Mouse (Mus musculus) stomach, embryonic 16.5 days (tissue): Measurements from ENCODE around the gene Sgca. TPM values are rescaled to one million over a fixed set of nuclear protein-coding genes. Genes with fewer than 3 reads are reported as not detected.

Source experiments
- ATAC-seq: fragments of 200-750 bp; cut with Nextera tagmentation; 2 replicates; pipeline ENCODE4 v1.8.0; 2017; ENCODE audit warnings: moderate number of reproducible peaks, moderate TSS enrichment; ENCODE audit not compliant: insufficient read depth, low FRiP score
- H3K27ac ChIP-seq: fragments of 300-500 bp; sonication (generic); 2 replicates; pipeline ENCODE4 v1.5.1; 2014; ENCODE audit warnings: low read length
- H3K27me3 ChIP-seq: fragments of 300-500 bp; sonication (generic); 2 replicates; pipeline ENCODE4 v1.6.1; 2014; ENCODE audit warnings: low read length, control low read depth, mixed read lengths; ENCODE audit not compliant: control insufficient read depth, insufficient read depth
- H3K36me3 ChIP-seq: fragments of 300-500 bp; sonication (generic); 2 replicates; pipeline ENCODE4 v1.6.1; 2014; ENCODE audit warnings: low read length; ENCODE audit not compliant: control insufficient read depth, insufficient read depth
- H3K4me1 ChIP-seq: fragments of 300-500 bp; sonication (generic); 2 replicates; pipeline ENCODE4 v1.6.1; 2014; ENCODE audit warnings: low read length, control low read depth, mixed read lengths; ENCODE audit not compliant: control insufficient read depth, insufficient read depth
- H3K4me2 ChIP-seq: fragments of 300-500 bp; sonication (generic); 2 replicates; pipeline ENCODE4 v1.6.1; 2014; ENCODE audit warnings: low read depth, low read length, mixed read lengths
- H3K4me3 ChIP-seq: fragments of 300-500 bp; sonication (generic); replicated peaks from 2 replicates; pipeline ENCODE4 v1.5.1; 2014; ENCODE audit warnings: mild to moderate bottlenecking, low read length
- H3K9ac ChIP-seq: fragments of 300-500 bp; sonication (generic); 2 replicates; pipeline ENCODE4 v1.6.1; 2014; ENCODE audit warnings: low read length
- H3K9me3 ChIP-seq: fragments of 300-500 bp; sonication (generic); replicated peaks from 2 replicates; pipeline ENCODE4 v1.6.1; 2016; ENCODE audit warnings: low read length, control low read depth; ENCODE audit not compliant: control insufficient read depth
- WGBS: fragments of 180-500 bp; shearing (Covaris S2); extraction: QIAGEN DNeasy Blood & Tissue Kit; methylation state at CpG from one replicate; pipeline ENCODE4 v1.1.7; 2014; 5-methylcytosine and 5-hydroxymethylcytosine counted together
- polyA plus RNA-seq: library from polyadenylated mRNA; unstranded; fragments of >200 nt; fragmentation: Nextera tagmentation; extraction: Ambion mirVana; gene quantifications from 2 replicates; pipeline ENCODE4 v1.2.1, GENCODE M21; 2015

Sgca gene
- polyA plus RNA-seq, 1 experiment from 2014 or later: 3.2 TPM

GRCm38 (mm10) chr11:95004937-95005198 lies 28.7 kb upstream of the Sgca start:
- peaks cover 35% of the 10 kb centered on the region for H3K4me1 ChIP-seq
- H3K27ac ChIP-seq: no peak overlapping the region
- H3K9ac ChIP-seq: no peak overlapping the region
- peaks cover 24% of the 10 kb centered on the region for H3K36me3 ChIP-seq
- no peak overlapping the region for H3K4me3 ChIP-seq
- no peak for ATAC-seq
- H3K27me3 ChIP-seq: no peaks in the 10 kb centered on the region
- 64% methylated on average over 6 of the region's 6 CpGs for WGBS
- no peaks in the 10 kb centered on the region for H3K9me3 ChIP-seq
- no peak overlapping the region for H3K4me2 ChIP-seq

- Histone ChIP-seq H3K4me3 (no peak overlapping the region), H3K4me1 (peaks cover 32% of the 10 kb centered on the region), H3K27me3 (no peaks in the 10 kb centered on the region), H3K9ac (no peak overlapping the region), H3K36me3 (peaks cover 24% of the 10 kb centered on the region), H3K9me3 (no peaks in the 10 kb centered on the region), H3K27ac (no peak overlapping the region), H3K4me2 (no peak overlapping the region)
- whole genome bisulfite sequencing: 77% methylated on average over 12 of the region's 12 CpGs
- no peak for ATAC-seq
Observed at GRCm38 (mm10) chr11:95004136-95004936, 28.2 kb upstream of the Sgca start.

GRCm38 (mm10) chr11:95002705-95003104 lies 26.6 kb upstream of the Sgca start:
- ATAC-seq: no peak

DNA sequence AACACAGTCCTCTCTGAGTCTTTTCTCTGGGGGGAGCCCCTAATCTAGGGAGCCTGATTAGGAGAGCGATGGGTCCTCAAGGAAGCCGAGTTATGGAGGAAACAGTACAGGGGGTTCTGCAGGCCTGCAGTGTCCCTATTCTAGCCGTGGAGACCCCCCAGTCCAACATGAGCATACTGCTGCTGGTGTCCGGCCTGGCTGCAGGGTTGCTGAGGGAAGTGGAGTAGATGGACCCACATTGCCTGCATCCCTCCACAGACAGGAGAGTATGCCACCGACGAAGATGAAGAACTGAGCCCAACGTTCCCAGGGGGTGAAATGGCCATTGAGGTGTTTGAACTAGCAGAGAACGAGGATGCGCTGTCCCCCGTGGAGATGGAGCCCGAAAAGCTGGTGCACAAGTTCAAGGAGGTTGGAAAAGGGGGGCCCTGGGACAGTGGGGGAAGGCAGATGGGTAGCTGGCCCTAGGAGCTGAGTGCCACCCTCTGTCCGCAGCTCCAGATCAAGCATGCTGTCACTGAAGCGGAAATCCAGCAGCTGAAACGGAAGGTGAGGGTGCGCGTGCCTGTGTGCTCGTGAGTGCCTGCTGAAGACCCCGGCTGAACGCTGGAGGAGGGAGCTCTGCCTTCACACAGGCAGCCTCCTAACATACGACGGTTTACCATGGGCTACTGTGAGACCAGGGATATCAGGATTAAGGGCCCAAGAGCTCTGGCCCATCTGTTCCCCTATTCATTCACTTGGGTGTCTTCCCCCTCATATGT lies 25.6 kb upstream of the Sgca start:
- H3K9me3 ChIP-seq: no peaks in the 10 kb centered on the region
- H3K27me3 ChIP-seq: no peaks in the 10 kb centered on the region
- H3K4me1 ChIP-seq: peaks cover 13% of the 10 kb centered on the region
- H3K9ac ChIP-seq: no peak overlapping the region
- no peak overlapping the region for H3K4me2 ChIP-seq
- H3K4me3 ChIP-seq: no peak overlapping the region
- peaks cover 29% of the 10 kb centered on the region for H3K36me3 ChIP-seq
- 89% methylated on average over 21 of the region's 21 CpGs for WGBS
- no peak for ATAC-seq
- H3K27ac ChIP-seq: no peak overlapping the region

More at GRCm38 (mm10) chr11:95002705-95003104, 26.6 kb upstream of the Sgca start:
- Histone ChIP-seq H3K9me3 (no peaks in the 10 kb centered on the region), H3K36me3 (peaks cover 24% of the 10 kb centered on the region), H3K4me1 (peaks cover 22% of the 10 kb centered on the region), H3K27me3 (no peaks in the 10 kb centered on the region), H3K4me3 (no peak overlapping the region), H3K9ac (no peak overlapping the region), H3K4me2 (no peak overlapping the region), H3K27ac (no peak overlapping the region)
- 91% methylated on average over 8 of the region's 8 CpGs for WGBS

DNA sequence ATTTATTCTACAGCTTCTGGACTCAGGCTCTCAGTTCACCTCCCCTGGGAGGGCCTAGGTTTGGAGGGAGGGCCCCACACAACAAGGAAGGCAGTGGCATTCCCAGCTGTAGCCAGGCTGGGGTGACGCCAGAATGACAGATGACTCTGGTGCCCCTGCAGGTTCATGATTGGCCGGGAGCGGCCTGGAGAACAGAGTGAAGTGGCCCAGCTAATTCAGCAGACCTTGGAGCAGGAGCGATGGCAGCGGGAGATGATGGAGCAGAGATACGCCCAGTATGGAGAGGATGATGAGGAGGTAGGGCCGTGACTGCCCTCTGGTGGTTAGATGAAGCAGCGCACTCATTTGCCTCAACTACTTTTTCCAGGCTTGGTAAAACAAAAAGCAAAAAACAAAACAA lies 24.9 kb upstream of the Sgca start:
- ATAC-seq: peak; percentile 41; the same call in 1 of the 2 replicates
- Histone ChIP-seq H3K4me3 (no peak overlapping the region), H3K36me3 (peaks cover 29% of the 10 kb centered on the region), H3K4me2 (no peak overlapping the region), H3K9ac (0 out of 2 replicates have a peak overlapping the region, but pooled peaks have one; percentile 1), H3K9me3 (no peaks in the 10 kb centered on the region), H3K4me1 (peaks cover 13% of the 10 kb centered on the region), H3K27ac (peak overlapping the region; percentile 4), H3K27me3 (no peaks in the 10 kb centered on the region)
- WGBS: 2% methylated on average over 8 of the region's 8 CpGs

GRCm38 (mm10) chr11:95000548-95000947 lies 24.4 kb upstream of the Sgca start:
- no peak overlapping the region for H3K4me3 ChIP-seq
- no peak for ATAC-seq
- H3K27me3 ChIP-seq: no peaks in the 10 kb centered on the region
- no peak overlapping the region for H3K4me2 ChIP-seq
- H3K9me3 ChIP-seq: no peaks in the 10 kb centered on the region
- WGBS: 31% methylated on average over 4 of the region's 4 CpGs
- H3K36me3 ChIP-seq: peaks cover 26% of the 10 kb centered on the region
- H3K4me1 ChIP-seq: peaks cover 17% of the 10 kb centered on the region
- H3K27ac ChIP-seq: peak overlapping the region; percentile 4
- 0 out of 2 replicates have a peak overlapping the region, but pooled peaks have one; percentile 1 for H3K9ac ChIP-seq

DNA sequence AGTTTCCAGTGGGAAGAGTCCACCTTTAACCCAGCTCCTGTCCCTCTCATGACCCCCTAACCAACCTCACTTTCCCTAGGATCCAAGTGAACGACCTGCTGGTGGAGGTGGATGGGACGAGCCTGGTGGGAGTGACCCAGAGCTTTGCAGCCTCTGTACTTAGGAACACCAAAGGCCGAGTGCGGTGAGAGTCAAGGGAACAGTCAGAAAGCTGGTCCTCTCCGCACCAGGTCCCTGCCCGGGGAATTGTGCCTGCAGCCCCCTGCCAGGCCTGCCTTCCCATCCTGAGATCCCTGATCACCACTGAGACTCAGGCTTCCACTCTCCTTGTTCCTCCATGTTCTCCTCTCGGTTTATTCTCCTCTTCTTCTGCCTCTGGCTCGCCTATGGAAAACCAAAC lies 24.0 kb upstream of the Sgca start:
- Histone ChIP-seq H3K4me1 (peaks cover 21% of the 10 kb centered on the region), H3K4me2 (no peak overlapping the region)

DNA sequence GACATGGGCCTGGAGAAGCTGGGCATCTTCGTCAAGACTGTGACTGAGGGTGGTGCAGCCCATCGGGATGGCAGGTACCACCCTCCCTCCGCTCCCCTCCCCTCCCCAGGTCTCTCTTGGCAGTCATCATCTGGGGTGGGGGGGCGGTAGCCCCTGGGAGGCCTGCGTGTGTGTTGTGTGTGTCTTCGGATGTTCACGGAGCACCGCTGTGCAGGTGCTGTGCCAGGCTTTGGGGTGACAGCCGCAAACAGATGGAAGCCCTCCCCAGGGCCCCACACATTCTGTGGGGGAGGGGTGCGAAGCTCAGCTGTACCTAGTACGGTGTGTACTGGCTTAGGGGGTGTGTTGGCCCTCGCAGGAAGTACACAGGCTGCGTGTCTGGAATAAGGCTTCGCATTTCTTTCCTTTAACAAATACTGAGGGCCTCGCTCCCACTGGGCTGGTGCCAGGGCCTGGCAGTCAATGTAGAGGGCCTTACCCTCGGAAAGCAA lies 22.0 kb upstream of the Sgca start:
- H3K9ac ChIP-seq: no peak overlapping the region
- H3K36me3 ChIP-seq: peaks cover 18% of the 10 kb centered on the region
- no peak overlapping the region for H3K4me2 ChIP-seq
- no peak overlapping the region for H3K27ac ChIP-seq
- no peaks in the 10 kb centered on the region for H3K9me3 ChIP-seq
- 72% methylated on average over 16 of the region's 16 CpGs for WGBS
- H3K27me3 ChIP-seq: no peaks in the 10 kb centered on the region
- H3K4me1 ChIP-seq: peaks cover 41% of the 10 kb centered on the region
- ATAC-seq: no peak
- no peak overlapping the region for H3K4me3 ChIP-seq

More for the DNA sequence above, 24.0 kb upstream of the Sgca start:
- Histone ChIP-seq H3K27ac (peak overlapping the region; percentile 4; the same call in 1 of the 2 replicates), H3K9me3 (no peaks in the 10 kb centered on the region), H3K27me3 (no peaks in the 10 kb centered on the region), H3K9ac (0 out of 2 replicates have a peak overlapping the region, but pooled peaks have one; percentile 1), H3K4me3 (no peak overlapping the region), H3K36me3 (peaks cover 22% of the 10 kb centered on the region)
- 64% methylated on average over 8 of the region's 8 CpGs for WGBS
- ATAC-seq: no peak

- H3K4me2 ChIP-seq: no peak overlapping the region
- no peak overlapping the region for H3K9ac ChIP-seq
- H3K9me3 ChIP-seq: no peaks in the 10 kb centered on the region
- peaks cover 45% of the 10 kb centered on the region for H3K4me1 ChIP-seq
- H3K4me3 ChIP-seq: no peak overlapping the region
- 43% methylated on average over 5 of the region's 5 CpGs for whole genome bisulfite sequencing
- ATAC-seq: peak; percentile 42
- H3K27ac ChIP-seq: no peak overlapping the region
- H3K27me3 ChIP-seq: no peaks in the 10 kb centered on the region
- H3K36me3 ChIP-seq: peaks cover 14% of the 10 kb centered on the region
Observed at GRCm38 (mm10) chr11:94997596-94997995, 21.5 kb upstream of the Sgca start.
